ENCODE assay signal across 13 mouse cellular contexts in genomic region chrX:162844447-162845100, GRCm38 (mm10). TPM values are rescaled to one million over a fixed set of nuclear protein-coding genes. Genes with fewer than 3 reads are reported as not detected.
DNase-seq lines count a peak whose midpoint lies in the region; TF ChIP-seq lines count a peak whose summit lies in the region.
"Had no signal": no experiment of that assay in that cellular context is flagged by ENCODE, and none has a peak within 500 bp of the region (broad histone marks: within the 10 kb centered on the region; RNA-seq: fewer than 3 reads in every experiment).

No protein-coding gene starts in this region.

- no peak overlapping the region for H3K27ac ChIP-seq in layer of hippocampus, adult 2 months
- H3K27ac ChIP-seq: embryonic facial prominence, embryonic 12.5 days had no signal

- DNase-seq in adrenal gland, postnatal 14 days: peak; percentile 24
- no peak for DNase-seq in adrenal gland, adult 8-10 months
- DNase-seq in layer of hippocampus, adult 2 months (ENCODE audit: low spot score in 2 of 2): no peak
- DNase-seq in layer of hippocampus, adult 9-10 months (ENCODE audit: low spot score): no peak
- DNase-seq in urinary bladder, postnatal 14 days (ENCODE audit: low spot score): peak; percentile 3
- no peak for DNase-seq in urinary bladder, adult 18-20 months (ENCODE audit: low spot score in 2 of 2)
- DNase-seq in testis, postnatal 14 days (ENCODE audit: low spot score): peak; percentile 8
- no peak for DNase-seq in neural tube, embryonic 10.5 days (ENCODE audit: extremely low spot score, low spot score)
- DNase-seq: cerebellum, adult 9-10 months; gastrocnemius, postnatal 14 days; spleen, adult 18-20 months had no signal

- peak; percentile 33 for TF ChIP-seq CTCF in layer of hippocampus, adult 2 months (conservative IDR thresholded peaks at IDR 0.05)

- no peak overlapping the region for H3K4me3 ChIP-seq in layer of hippocampus, adult 2 months
- H3K4me3 ChIP-seq: embryonic facial prominence, embryonic 12.5 days; megakaryocyte, embryonic 14.5 days had no signal

RNA-seq across cellular contexts. Expression of gene Txlng, which starts 15.3 kb away (rescaled TPM):
- 24.7 and 25.8 TPM in 2 replicates for total RNA-seq in adrenal gland, postnatal 14 days (2021)
- 10 to 100 TPM; 18.6 to 22.7 (median 19.8) TPM for total RNA-seq in adrenal gland, adult 8-10 months (2022)
- 10 to 100 TPM; 23.2 to 23.7 TPM for total RNA-seq in layer of hippocampus, adult 2 months (2021)

RNA-seq across cellular contexts. Expression of gene Syap1, which starts 43.7 kb away (rescaled TPM):
- 76.5 and 85.3 TPM in 2 replicates for total RNA-seq in adrenal gland, postnatal 14 days (2021)
- 10 to 100 TPM; 72.3 to 92.9 (median 81.5) TPM for total RNA-seq in adrenal gland, adult 8-10 months (2022)
- total RNA-seq in layer of hippocampus, adult 2 months (2021): 10 to 100 TPM; 31.1 to 33.6 TPM

RNA-seq across cellular contexts. Expression of gene Ctps2, which starts 56.5 kb away (rescaled TPM):
- 63.2 and 65.5 TPM in 2 replicates for total RNA-seq in adrenal gland, postnatal 14 days (2021)
- total RNA-seq in adrenal gland, adult 8-10 months (2022): 10 to 100 TPM; 68.1 to 84.6 (median 77.2) TPM
- 10 to 100 TPM; 52.8 to 57.9 TPM for total RNA-seq in layer of hippocampus, adult 2 months (2021)

Comparison
In these comparisons a context has a peak if more than half of its experiments do, and no peak if none do; other contexts are left out.
1. DNase-seq: peak in adrenal gland, postnatal 14 days (single experiment), urinary bladder, postnatal 14 days (single experiment) and testis, postnatal 14 days (single experiment); none in adrenal gland, adult 8-10 months (single experiment), layer of hippocampus, adult 2 months (0 of 2), layer of hippocampus, adult 9-10 months (single experiment), urinary bladder, adult 18-20 months (0 of 2) and neural tube, embryonic 10.5 days (single experiment).